Comparison of ENCODE assay signal across 9 mouse cellular contexts in genomic region chr4:141767353-141768036, GRCm38 (mm10). TPM values are rescaled to one million over a fixed set of nuclear protein-coding genes. Genes with fewer than 3 reads are reported as not detected.
DNase-seq lines count a peak whose midpoint lies in the region; TF ChIP-seq lines count a peak whose summit lies in the region.
"Had no signal": no experiment of that assay in that cellular context is flagged by ENCODE, and none has a peak within 500 bp of the region (broad histone marks: within the 10 kb centered on the region; RNA-seq: fewer than 3 reads in every experiment).

No protein-coding gene starts in this region.

- H3K9ac ChIP-seq in heart, adult 2 months (ENCODE audit: low read depth, low read length) = no peak overlapping the region

- peak; percentile 92 for TF ChIP-seq EP300 in heart, adult 2 months (IDR thresholded peaks at IDR 0.05; ENCODE audit: insufficient read depth, low read depth, low read length)

- no peaks in the 10 kb centered on the region for H3K27me3 ChIP-seq in heart, adult 2 months (ENCODE audit: control insufficient read depth, insufficient read depth, low read length)
- H3K27me3 ChIP-seq in myocyte (ENCODE audit: control insufficient read depth, insufficient read depth, insufficient read length) = no peaks in the 10 kb centered on the region

- H3K79me2 ChIP-seq in heart, adult 2 months (replicated peaks; ENCODE audit: control insufficient read depth, insufficient read depth, low read length) = no peaks in the 10 kb centered on the region
- H3K79me2 ChIP-seq in myocyte (ENCODE audit: control insufficient read depth, insufficient read depth) = no peaks in the 10 kb centered on the region

- H3K36me3 ChIP-seq in heart, adult 2 months (ENCODE audit: control insufficient read depth, insufficient read depth, low read length) = no peaks in the 10 kb centered on the region
- peaks cover 17% of the 10 kb centered on the region for H3K36me3 ChIP-seq in myocyte (ENCODE audit: control insufficient read depth, insufficient read depth)

- 35% methylated on average over 19 of the region's 19 CpGs for WGBS in heart, adult 2 months

- intact Hi-C loops in left cerebral cortex, adult 2 months (cut with DNase I) = no loop called here
- intact Hi-C loops in heart, adult 2 months (cut with DNase I) = no loop called here

- H3K4me1 ChIP-seq in heart, adult 2 months (ENCODE audit: control insufficient read depth, insufficient read depth, low read length) = peaks cover 12% of the 10 kb centered on the region

- DNase-seq in left cerebral cortex, adult 2 months (ENCODE audit: extremely low spot score in 1 of 2, low spot score in 2 of 2) = peak in 1 of 2 experiments; percentile 28
- no peak for DNase-seq in left cerebral cortex, adult 11 months (ENCODE audit: low spot score)
- DNase-seq in c-Kit-positive CD71-positive TER-119-negative erythroid progenitor cells, embryonic 14.5 days (ENCODE audit: low read depth) = peak; percentile 59
- DNase-seq in heart, adult 2 months = peak in 1 of 2 experiments; percentile 85
- peak; percentile 28 to 30 for DNase-seq in layer of hippocampus, postnatal 36 days
- no peak for DNase-seq in embryo, embryonic 11 days
- DNase-seq in thymus, adult 18-20 months = no peak

- no peak overlapping the region for H3K4me3 ChIP-seq in left cerebral cortex, adult 2 months
- no peak overlapping the region for H3K4me3 ChIP-seq in heart, adult 2 months
- H3K4me3 ChIP-seq in myocyte = no peak overlapping the region

- peak overlapping the region; percentile 57 for H3K27ac ChIP-seq in left cerebral cortex, adult 2 months
- H3K27ac ChIP-seq in heart, adult 2 months = peak overlapping the region; percentile 78

- H3K4me2 ChIP-seq in myocyte (ENCODE audit: low read depth) = peak overlapping the region; percentile 63

- peak; percentile 50; the same call in 1 of the 2 replicates for TF ChIP-seq POLR2A in heart, adult 2 months (IDR thresholded peaks at IDR 0.05; ENCODE audit: insufficient read depth, low read depth, low read length)
- TF ChIP-seq POLR2A in myocyte (IDR thresholded peaks at IDR 0.05; ENCODE audit: insufficient read length, low read depth) = peak; percentile 20

- no peak overlapping the region for H3ac ChIP-seq in myocyte (ENCODE audit: control insufficient read depth, insufficient read length)

- TF ChIP-seq CTCF in left cerebral cortex, adult 2 months (IDR thresholded peaks at IDR 0.05) = no peak
- TF ChIP-seq CTCF in heart, adult 2 months (IDR thresholded peaks at IDR 0.05) = no peak

TF ChIP-seq in myocyte, 11 proteins besides CTCF, POLR2A, EP300 and RAD21:
- TF ChIP-seq E2F4 (IDR thresholded peaks at IDR 0.05; ENCODE audit: insufficient read depth) (peak; percentile 7), POLR2AphosphoS2 (IDR thresholded peaks at IDR 0.05; ENCODE audit: insufficient read length, low read depth) (no peak), SRF (IDR thresholded peaks at IDR 0.05; ENCODE audit: control insufficient read depth, insufficient read length, low read depth) (no peak), CEBPB (IDR thresholded peaks at IDR 0.05; ENCODE audit: insufficient read depth, poor library complexity, severe bottlenecking) (no peak), MYOG (IDR thresholded peaks at IDR 0.05; ENCODE audit: control insufficient read depth in 1 of 3, insufficient read depth in 1 of 3, insufficient read length in 2 of 3, low read depth in 2 of 3) (peak in 1 of 3 experiments; percentile 53), MAX (IDR thresholded peaks at IDR 0.05; ENCODE audit: low read depth) (no peak)
TF ChIP-seq in myocyte: peak in this region for 2.

RNA-seq across cellular contexts. Expression of gene Agmat, which starts 21.0 kb away (rescaled TPM):
- total RNA-seq in left cerebral cortex, adult 2 months (2021) = 1 to 10 TPM; 2.0 to 2.7 TPM
- under 1 TPM; 0.23 to 0.32 TPM for total RNA-seq in heart, adult 2 months (2021)
- polyA plus RNA-seq in heart, adult 2 months (2012; rRNA removed) = 0.57 and 1.1 TPM in 2 replicates
- total RNA-seq in layer of hippocampus, postnatal 36 days (2021) = under 1 TPM in 1 of 2 experiments, not detected in 1; 0.32 TPM
- 0.72 TPM for polyA plus RNA-seq in myocyte (2012; fragmentation: generic; extraction: Trizol)
- total RNA-seq: neutrophil, adult 5-6 weeks had no signal

RNA-seq across cellular contexts. Expression of gene Dnajc16, which starts 23.2 kb away (rescaled TPM):
- 10 to 100 TPM; 43.4 to 43.7 TPM for total RNA-seq in left cerebral cortex, adult 2 months (2021)
- 10 to 100 TPM; 20.4 to 24.9 TPM for total RNA-seq in heart, adult 2 months (2021)
- polyA plus RNA-seq in heart, adult 2 months (2012; rRNA removed) = 12.5 and 20.9 TPM in 2 replicates
- total RNA-seq in layer of hippocampus, postnatal 36 days (2021) = 10 to 100 TPM; 43.3 to 45.0 TPM
- 9.5 TPM for polyA plus RNA-seq in myocyte (2012; fragmentation: generic; extraction: Trizol)

RNA-seq across cellular contexts. Expression of gene Casp9, which starts 25.9 kb away (rescaled TPM):
- total RNA-seq in left cerebral cortex, adult 2 months (2021) = 10 to 100 TPM; 22.1 to 22.4 TPM
- total RNA-seq in heart, adult 2 months (2021) = 1 to 10 TPM; 7.5 to 8.1 TPM
- 10.0 and 15.5 TPM in 2 replicates for polyA plus RNA-seq in heart, adult 2 months (2012; rRNA removed)
- total RNA-seq in layer of hippocampus, postnatal 36 days (2021) = 10 to 100 TPM; 19.9 to 21.1 TPM
- polyA plus RNA-seq in myocyte (2012; fragmentation: generic; extraction: Trizol) = 15.2 TPM

RNA-seq across cellular contexts. Expression of gene Ddi2, which starts 44.3 kb away (rescaled TPM):
- total RNA-seq in left cerebral cortex, adult 2 months (2021) = 10 to 100 TPM; 47.8 to 48.5 TPM
- 10 to 100 TPM; 28.6 to 29.4 TPM for total RNA-seq in heart, adult 2 months (2021)
- 8.7 and 14.2 TPM in 2 replicates for polyA plus RNA-seq in heart, adult 2 months (2012; rRNA removed)
- total RNA-seq in layer of hippocampus, postnatal 36 days (2021) = 10 to 100 TPM; 45.1 to 46.9 TPM
- 10.6 TPM for polyA plus RNA-seq in myocyte (2012; fragmentation: generic; extraction: Trizol)

RNA-seq across cellular contexts. Expression of gene Cela2a, which starts 58.5 kb away (rescaled TPM):
- total RNA-seq in left cerebral cortex, adult 2 months (2021) = not detected
- total RNA-seq in heart, adult 2 months (2021) = not detected
- polyA plus RNA-seq in heart, adult 2 months (2012; rRNA removed) = 0.26 and 0.62 TPM in 2 replicates
- total RNA-seq in layer of hippocampus, postnatal 36 days (2021) = not detected
- polyA plus RNA-seq in myocyte (2012; fragmentation: generic; extraction: Trizol) = not detected
- total RNA-seq: neutrophil, adult 5-6 weeks had no signal

Comparison
In these comparisons a context has a peak if more than half of its experiments do, and no peak if none do; other contexts are left out.
1. DNase-seq: peak in c-Kit-positive CD71-positive TER-119-negative erythroid progenitor cells, embryonic 14.5 days (single experiment) and layer of hippocampus, postnatal 36 days (2 of 2); none in left cerebral cortex, adult 11 months (single experiment), embryo, embryonic 11 days (single experiment) and thymus, adult 18-20 months (0 of 2).